Mouse (Mus musculus) lung, postnatal 14 days (tissue): ENCODE results near the gene Bbs9.

Source experiments
- DNase-seq: peaks from one replicate; pipeline ENCODE4 v3.0.0; 2021

Gene Bbs9

DNA sequence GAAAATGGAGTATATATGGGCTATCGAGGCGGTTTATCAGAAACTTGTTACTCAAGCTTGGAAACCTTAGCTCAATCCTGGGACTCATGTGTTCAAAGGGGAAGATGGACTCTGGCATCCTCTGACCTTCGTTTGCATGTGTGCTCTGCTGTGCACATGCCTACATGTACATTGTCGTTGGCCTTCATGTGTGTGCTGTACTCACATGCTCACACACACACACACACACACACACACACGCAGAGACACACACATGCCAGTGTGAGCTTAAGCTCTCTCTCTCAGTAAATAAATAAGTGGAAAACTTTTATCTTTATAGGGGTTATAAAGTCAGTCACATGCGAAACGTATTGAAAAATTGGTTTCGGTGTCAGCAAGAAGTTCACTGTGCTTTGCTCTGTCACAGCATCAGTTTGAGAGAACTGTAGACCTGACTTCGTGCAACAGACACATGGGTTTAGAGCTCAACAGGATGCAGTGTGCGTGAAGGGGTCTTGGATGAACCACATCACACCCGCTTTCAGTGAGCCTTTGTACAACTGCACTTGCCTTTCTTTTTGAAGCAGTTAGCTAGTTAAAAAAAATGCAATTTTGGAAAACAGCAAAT is 62.4 kb downstream of the Bbs9 start:
- DNase-seq: no peak

DNA sequence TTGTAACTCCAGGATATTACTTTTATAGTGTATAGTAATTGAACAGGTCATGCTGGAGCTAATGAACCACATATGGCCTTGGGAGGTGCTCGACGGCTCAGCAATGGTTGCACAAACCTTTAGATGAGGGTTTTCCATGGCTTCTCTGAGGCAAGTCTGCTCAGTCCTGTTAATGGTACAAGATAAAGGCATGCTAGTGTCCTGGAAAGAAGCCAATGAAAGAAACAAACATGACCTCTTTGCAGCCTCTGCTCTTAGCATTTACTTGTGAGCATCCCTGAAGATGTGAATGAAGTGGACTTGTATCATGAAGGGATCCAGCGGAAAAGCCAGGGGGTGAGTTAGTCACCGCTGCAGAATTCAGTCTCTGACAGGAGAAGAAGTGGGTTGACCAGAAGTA is 64.0 kb downstream of the Bbs9 start:
- DNase-seq: no peak

DNA sequence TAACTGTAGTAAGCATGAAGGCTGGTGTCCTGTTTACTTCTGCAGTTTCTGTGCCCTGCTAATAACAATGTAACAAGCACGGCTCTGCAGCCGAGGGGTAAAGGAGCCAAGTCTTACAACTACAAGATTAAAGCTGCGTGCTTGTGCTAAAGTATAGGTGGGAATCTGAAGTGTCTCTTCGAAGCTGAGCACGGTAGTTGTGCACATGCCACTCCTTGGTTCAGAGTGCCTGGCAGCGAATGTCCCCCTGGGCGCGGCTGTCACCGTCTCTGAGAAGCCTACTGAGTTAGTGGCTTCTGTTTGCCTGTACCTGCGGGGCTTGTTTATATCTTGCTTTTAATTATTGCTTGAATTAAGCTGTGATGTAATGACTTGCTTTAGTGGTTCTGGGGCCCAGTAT is 65.6 kb downstream of the Bbs9 start:
- peak; percentile 6 for DNase-seq

DNA sequence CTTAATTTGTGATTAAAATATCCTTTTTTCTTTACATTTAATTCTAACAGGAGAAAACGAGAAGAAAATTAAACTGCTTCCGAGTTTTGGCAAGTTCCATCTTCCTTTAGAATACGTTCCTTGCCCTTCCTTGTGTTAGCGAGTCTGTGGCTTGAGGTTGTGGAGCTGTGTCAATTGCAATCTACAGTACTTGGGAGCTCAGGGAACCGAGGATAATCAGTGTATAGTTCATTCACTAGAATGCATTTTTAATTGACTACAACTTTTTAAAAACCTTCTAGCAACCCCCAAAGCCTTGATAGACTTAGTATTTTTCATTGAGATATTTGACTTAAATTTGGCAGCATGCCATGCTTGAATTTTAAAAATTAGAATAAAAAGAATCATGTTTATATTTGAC is 68.0 kb downstream of the Bbs9 start:
- DNase-seq: no peak

DNA sequence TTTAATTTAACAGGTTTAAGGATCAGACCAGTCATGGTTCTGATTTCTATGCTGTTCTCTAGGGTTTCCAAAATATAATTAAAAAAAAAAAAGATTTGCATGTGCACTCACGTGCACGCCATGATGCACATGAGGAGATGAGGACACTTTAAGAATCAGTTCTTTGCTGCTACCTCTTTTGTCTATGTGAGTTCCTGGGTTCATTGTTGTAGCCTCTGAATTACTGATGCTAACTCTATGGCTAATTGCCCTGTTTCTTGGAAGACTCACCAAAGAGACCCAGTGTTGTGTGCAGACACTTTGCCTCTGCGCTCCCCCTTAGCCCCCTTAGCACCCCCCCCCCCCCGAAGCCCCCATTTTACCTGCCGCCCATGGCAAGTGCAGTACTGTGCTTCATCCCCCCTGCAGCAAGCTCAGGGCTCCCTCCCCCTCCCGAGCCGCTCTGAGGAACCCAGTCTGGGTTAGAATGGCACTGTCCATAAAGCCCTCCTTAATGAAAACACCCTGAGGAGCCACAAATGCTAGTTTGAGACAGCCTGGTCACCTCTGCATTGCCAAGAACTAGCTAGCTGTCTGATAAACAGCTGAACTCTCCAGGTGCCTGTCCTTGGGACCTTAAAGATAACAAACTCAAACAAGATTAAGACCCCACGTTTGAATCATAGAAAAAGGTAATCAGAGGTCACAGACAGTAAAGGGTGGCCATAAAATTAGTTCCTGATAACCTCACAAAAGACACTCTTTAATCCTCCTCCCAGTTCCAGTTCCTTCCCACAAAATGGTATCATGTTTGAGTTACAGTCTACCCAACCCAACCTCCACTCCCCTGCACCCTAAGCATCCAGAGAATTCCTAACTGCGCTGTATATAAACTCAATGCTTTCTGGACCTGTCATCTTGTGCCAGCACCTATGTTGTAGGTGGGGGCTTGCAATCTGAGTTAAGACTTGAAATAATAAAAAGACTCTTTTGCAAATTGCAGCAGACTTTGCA is 69.1 kb downstream of the Bbs9 start:
- DNase-seq: no peak

DNA sequence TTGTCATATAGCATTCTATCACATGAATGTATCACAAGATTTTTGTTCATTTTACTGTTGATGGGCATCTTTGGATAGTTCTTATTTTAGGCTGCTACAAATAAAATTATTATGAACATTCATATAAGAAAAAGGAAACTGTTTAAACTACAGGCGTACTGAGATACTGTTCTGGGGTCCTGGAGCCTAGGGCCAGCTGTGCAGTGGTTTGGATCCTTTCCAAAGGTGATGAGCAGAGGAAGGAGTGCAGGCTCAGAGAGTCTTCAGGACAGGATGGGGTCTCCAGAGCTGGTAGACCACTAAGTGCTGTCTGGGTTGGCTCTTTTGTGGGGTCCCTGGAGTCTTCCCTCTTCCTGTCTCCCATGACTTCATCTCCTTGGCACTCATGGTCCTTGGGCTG is 75.8 kb downstream of the Bbs9 start:
- DNase-seq: no peak

DNA sequence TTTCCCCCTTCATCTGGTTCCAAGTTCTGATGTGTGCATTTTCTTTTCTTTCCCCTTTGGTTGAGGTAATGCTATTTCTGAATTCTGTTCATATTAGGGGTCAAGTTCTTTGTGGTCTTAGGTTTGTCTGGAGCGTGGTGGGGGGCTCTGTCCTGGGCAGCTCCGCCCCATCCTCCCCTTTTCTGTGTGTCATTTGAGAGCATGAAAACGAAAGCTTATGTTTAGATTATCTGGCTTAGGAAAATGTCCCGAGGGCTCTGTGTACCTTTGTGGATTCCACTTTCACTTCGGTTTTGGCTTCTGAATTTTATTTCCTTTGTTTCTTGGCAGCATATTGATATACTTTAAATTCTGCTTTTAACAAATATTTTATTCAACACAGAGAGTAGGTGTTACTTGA is 80.6 kb downstream of the Bbs9 start:
- no peak for DNase-seq

DNA sequence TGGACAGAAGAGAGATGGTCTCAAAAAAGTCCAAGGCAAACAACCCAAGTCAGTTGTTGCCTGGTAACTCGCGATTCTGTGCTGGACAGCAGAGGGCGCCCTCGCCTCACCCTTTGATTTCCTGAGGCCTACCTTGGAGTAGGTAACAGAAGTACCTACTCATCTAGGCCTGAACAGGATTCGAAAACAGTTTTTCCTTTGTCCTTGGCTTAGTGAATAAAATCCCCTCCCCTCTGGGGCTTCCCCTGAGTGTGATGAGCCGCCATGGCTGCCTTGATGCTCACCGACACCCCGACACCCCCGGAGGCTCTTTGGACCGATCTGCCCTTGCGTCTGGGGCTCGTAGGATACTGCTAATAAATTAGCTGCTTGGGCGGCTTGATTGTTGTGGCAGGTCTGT is 82.0 kb downstream of the Bbs9 start:
- DNase-seq: peak; percentile 72

DNA sequence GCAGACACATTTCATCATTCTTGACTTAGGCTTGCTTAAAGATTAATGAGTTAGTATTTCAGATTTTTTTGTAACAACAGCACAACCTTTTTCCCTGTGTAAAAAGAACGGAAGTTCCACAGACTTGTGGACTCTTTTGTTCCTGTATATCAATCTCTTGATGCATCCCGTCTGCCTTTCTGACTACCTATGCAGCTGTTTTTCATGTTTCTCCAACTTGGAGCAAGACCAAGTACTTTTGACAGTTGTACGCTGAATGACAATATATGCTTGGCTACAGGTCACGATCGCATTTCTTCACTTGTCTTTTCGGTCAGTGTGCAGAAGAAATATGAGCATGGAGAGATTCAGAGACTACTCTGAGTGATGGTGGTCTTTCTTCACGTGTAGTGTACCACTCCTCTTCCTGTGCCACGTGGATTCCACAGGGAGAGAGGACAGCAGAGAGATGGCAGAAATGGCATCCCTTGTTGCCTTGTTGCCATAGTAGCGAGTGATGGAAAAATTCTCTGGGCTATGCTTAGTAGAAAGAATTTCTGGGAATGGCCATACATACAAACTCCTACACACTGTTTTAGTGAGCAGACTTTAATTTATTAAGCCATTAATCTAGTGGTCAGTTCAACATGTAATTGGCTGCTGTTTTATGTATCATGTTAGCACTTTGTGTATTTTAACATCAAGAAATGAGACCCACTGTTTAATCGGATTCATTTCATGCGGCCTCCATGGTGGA is 88.3 kb downstream of the Bbs9 start:
- no peak for DNase-seq

DNA sequence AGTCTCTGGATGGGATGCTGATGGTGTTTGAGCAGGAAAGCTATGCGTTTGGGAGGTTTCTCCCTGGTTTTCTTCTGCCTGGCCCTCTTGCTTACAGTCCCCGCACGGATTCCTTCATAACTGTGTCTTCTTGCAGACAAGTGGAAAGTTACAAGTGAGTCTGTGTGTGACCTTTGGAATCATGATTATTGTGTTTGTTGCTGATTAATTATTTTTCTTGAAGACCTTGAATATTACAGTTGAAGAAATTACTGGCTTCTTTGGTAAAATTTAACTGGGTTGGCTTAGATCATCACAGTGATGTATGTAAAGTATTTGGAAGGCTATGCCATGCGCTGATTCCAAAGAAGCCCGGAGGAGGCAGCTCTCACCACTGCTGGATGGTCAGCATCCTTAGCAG is 92.2 kb downstream of the Bbs9 start:
- DNase-seq: no peak

DNA sequence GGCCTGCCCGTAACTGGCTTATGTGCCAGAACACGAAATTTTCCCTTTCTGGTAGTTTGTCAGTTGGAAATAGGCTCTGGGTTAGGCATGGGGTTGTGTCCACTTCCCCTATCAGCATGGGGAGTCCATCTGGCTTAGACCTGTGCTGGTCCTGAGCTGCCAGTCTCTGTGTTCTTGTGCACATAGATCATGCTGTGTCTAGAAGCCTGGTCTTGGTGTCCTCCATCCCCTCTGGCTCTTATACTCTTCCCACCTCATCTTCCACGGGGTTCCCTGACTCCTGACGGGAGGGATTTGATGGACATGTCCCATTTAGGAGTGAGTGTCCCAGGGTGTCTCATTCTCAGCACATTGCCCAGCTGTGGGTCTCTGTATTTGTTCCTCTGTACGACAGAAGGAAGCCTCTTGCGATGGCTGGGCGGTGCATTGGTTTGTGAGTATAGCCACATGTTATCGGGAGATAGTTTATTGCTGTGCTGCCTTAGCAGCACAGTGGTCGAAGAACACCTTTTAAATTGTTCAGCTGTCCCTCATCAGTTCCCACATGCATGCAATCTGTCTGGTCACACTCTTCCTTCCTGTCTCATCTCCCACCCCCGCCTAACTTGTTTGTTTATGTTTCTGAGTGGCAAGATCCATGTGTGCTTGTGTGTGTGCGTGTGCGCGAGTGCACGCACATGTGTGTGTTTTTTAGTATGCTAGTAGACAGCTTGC is 101.1 kb downstream of the Bbs9 start:
- no peak for DNase-seq

DNA sequence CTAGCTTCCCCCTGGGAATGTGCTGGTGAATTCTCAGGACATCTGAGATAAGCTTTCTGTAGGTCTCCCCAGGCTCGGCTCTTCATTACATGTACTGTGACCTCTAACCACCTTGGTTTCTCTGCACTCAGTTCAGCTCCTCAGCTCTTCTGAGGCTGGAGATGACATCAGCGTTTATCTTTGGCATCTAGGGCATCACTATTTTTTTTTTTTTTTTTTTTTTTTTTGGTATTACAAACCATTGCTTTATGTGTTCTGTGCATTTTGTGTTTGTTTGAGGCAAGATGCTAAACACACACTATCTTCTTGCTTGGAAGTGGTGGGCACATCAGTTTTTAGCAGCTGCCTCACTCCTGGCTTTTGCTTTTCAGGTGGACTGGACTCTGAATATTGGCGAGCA is 102.8 kb downstream of the Bbs9 start:
- no peak for DNase-seq

DNA sequence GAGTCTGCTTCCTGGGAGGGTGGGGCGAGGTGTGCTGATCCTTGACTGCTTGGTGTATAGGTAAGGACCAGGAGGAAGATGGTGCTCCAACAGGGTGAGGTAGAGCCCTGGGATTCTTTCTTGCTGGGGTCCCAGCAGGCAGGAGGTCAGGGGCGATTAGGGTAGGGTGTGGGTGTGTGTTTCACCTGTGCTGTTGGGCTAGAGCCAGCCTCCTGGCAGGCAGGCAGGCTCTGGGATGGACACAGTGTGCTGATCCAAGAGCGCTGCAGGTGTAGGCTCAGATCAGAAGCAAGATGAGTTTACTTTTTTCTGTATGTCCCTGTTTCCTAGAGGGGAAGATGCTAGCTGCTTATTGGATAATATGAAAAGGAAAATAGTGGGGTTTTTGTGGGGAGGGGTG is 108.7 kb downstream of the Bbs9 start:
- DNase-seq: no peak

DNA sequence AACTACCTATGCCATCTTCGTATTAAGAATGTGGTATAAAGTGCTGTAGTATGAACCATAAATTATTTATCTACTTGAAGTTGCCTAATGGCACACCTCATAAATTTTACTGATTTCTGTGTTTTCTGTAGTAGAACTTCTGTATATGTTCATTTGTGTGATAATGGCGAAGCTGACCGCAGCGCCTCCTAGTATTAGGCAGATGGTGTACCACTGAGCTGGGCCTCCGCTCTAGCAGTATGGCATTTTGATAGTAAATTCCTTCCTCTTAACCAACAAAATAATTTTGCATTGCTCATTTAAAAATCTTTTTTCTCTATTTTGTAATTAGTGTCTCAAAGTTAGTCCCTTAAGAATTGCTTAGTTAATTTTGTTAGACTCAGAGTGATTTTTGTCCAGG is 117.5 kb downstream of the Bbs9 start:
- DNase-seq: no peak

DNA sequence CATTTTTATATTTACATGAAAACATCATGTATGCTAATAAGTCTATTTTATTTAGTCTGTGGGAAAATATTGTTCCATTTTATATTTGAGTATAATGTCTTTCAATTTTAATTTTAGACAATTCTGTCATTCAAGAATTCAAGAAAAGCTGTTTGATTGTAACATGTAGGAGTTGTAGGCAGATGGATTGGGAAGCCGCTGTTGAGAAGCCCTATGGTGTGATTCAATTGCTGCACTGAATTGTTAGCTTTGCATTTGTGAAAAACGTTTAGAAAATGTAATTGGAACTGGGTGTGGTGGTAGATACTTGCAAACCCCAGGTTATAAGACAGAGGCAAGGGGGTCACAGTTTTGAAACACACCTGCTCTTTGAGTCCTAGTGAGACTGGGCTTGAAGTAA is 121.1 kb downstream of the Bbs9 start:
- no peak for DNase-seq

DNA sequence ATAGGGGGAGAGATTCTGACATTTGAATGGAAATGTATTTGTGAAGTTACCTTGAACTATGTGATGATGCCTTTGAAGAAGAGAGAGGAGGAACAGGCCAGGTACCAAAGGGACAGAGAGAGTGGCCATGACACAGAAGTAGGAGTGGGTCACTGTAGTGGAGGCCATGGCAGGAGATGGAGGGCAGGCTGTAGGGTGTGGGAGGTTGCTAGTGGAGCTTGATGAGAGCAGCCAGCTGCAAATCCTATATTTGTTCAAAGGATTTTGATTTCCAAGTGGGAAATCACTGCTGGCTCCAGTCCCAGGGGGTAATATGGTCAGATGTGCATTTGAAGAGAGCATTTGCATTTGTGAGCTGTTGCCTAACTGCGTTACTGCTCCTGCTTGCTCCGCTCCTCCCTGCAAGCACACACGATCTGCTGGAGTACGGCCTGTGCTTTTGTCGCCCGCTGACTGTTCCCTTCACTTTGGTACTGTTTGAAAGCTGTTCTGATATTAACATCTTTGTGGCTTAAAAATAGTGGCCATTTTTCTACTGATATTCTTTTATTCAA is 137.8 kb downstream of the Bbs9 start:
- no peak for DNase-seq

DNA sequence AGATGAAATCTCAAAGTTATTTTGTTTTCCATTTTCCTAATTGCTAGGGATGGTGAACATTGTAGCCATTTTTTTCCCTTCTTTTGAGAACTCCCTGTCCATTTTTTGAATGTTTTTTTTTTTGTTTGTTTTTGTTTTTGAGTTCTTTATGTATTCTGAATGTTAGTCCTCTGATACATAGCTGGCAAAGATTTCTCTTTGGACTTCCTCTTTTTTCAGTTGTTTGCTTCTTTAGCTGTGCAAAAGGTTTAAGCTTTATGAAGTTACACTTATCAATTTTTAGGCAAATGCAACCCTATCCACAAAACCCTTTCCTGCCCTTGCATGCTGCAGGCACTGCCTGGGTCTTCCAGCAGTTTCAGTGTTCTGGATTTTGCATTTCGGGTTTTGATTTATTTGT is 143.7 kb downstream of the Bbs9 start:
- no peak for DNase-seq

DNA sequence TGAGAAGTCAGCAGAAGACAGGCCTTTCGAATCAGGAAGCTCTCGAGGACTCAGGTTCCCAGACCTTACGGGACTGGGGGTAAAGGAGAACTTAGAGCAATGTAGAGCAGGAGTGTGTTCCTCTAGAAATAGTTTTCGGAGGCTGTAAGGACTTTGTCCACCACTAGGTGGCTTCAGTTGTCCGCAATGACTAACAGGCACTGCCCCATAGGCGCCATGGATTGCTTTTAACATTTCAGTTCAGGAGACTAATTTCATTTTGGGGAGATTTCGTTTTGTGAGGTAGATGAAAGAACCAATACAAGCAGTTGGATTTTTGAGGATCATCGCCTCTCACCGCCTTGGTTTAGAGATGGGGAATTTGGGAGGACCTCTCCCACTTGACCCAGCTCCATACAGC is 149.5 kb downstream of the Bbs9 start:
- DNase-seq: peak; percentile 69

DNA sequence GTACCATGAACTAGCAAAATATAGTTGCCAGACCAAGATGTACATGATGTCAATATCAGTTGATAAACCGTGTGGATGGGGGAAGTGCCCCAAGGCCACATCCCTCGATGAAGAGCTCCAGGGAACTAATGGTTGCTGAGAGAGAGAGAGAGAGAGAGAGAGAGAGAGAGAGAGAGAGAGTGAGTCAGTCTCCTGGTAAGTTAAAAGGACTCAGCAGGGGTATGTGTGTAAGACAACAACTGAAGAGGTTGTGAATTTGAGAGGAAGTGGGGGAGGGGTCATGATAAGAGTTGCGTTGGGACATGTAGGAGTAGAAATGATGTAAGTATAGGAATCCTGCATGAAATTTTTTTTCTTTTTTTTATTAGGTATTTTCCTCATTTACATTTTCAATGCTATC is 150.5 kb downstream of the Bbs9 start:
- no peak for DNase-seq

DNA sequence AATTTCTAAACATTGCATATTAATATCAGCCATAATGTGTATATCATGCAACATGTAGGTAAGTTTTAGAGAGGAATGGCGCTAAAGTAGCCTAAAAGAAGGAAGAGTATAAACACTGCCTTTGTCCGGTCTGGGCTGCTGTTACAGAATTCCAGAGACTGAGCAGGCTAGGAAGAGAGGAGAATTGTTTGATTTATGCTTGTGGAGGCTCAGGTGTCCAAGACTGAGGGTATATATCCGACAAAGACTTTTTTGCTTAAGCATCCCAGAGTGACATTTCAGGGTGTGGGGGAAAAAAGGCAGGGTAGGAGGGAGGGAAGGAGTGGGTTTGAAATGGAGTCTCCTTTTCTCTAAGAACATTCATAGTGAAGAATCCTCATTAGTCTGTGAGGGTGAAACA is 152.4 kb downstream of the Bbs9 start:
- DNase-seq: no peak

DNA sequence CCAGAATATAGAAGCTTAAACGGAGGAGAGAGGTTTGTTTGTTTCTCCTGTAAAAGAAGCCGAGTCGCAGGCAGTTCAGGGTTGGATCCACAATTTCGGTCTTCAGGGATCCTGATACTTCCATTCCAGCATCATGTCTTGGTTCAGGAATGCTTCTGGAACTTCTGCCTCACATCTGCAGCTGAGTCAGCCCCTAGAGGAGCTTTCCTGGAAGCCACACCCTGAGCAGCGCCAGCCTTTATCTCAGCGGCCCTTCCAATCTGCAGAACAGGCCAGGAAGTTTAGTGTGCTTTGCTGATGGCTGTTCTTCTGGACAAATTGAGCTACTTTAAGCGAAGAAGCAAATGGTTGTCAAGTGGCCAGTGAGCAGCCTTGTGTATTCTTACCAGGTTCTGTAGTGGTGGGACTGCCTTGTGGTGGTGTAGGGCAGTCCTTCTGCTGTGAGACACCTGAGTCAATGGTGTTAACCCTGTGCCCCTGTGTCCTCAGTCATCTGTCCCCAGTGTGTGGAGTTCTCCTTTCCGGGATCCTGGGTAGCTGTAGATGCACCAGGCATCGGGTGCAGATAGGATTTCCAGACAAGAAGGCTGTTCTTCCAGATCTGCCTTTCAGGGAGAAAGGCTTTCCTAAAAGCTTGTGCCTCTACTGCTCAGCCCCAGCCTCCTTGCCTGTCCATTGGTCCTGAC is 157.4 kb downstream of the Bbs9 start:
- DNase-seq: no peak

DNA sequence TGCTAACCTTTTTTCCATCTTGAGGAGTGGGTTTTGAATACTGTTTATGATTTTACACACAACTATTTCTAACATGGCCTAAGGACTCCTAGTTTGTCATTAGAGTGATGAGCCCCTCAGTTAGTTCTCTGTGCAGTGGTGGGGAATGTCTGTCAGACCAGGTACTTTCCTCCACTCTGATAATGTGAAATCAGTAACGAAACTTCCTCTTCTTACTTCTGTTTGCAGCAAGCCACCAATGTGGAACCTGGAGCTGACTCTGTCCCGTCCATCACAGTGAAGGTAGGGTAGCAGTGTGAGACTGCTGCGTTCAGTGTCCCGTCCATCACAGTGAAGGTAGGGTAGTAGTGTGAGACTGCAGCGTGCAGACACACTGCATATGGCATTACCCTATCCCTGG is 163.0 kb downstream of the Bbs9 start:
- no peak for DNase-seq
